Mouse (Mus musculus) mesoderm, embryonic 11.5 days (tissue): Measurements from ENCODE around the gene Herc1.

Experiments
- DNase-seq: peaks from one replicate; pipeline ENCODE4 v3.0.0-alpha.2; 2012; ENCODE audit warnings: low read depth, low spot score

Gene Herc1

GRCm38 (mm10) chr9:66518251-66518650 lies 168.0 kb downstream of the Herc1 start:
- DNase-seq: no peak

- DNase-seq: no peak
These were observed 168.7 kb downstream of the Herc1 start for GRCm38 (mm10) chr9:66518901-66519300.

GRCm38 (mm10) chr9:66520299-66520698 lies 170.0 kb downstream of the Herc1 start:
- DNase-seq: no peak

GRCm38 (mm10) chr9:66521595-66521994 lies 171.3 kb downstream of the Herc1 start:
- DNase-seq: no peak

- no peak for DNase-seq
These were observed 192.5 kb downstream of the Herc1 start for GRCm38 (mm10) chr9:66542785-66543184.
